Mouse (Mus musculus) left cerebral cortex, adult 2 months (tissue): ENCODE measurements around the gene Sigmar1. TPM values are rescaled to one million over a fixed set of nuclear protein-coding genes. Genes with fewer than 3 reads are reported as not detected.
"Not testable (repeated sequence)": the region's sequence is repeated elsewhere in the genome, so short reads cannot be mapped to it uniquely, and the experiment has no call there.

Source experiments
- DNase-seq, 2 experiments: peaks; one replicate each; pipeline ENCODE4 v3.0.0; 2021 to 2022; ENCODE audit warnings: low spot score in 2 of 2, mixed read lengths in 1 of 2; ENCODE audit errors: extremely low spot score in 1 of 2
- H3K27ac ChIP-seq: fragments of 200-600 bp; 2 replicates; pipeline ENCODE4 v1.8.1; 2022
- H3K4me3 ChIP-seq: fragments of 200-600 bp; 2 replicates; pipeline ENCODE4 v1.8.1; 2022
- CTCF ChIP-seq: fragments of 200-600 bp; IDR thresholded peaks from 2 replicates; pipeline ENCODE4 v1.8.1; 2022; ENCODE audit warnings: antibody characterized with exemption, mild to moderate bottlenecking, moderate library complexity
- intact Hi-C: fragments of 180-260 bp; cut with DNase I; formaldehyde crosslinking; loops from one replicate; pipeline ENCODE4 v1.15.1; 2025
- long read RNA-seq, 2 experiments: library from polyadenylated mRNA; stranded (forward); transcript quantifications; one replicate each; pipeline ENCODE4 v2.0.0; 2021; ENCODE audit warnings: borderline mapping rate in 2 of 2
- total RNA-seq, 2 experiments: library from RNA; stranded (reverse); gene quantifications; 2 replicates each; pipeline ENCODE4 v1.2.3; 2021

Sigmar1 gene
- total RNA-seq = 10 to 100 TPM; 58.0 to 58.9 TPM
- long read RNA-seq, experiment 1, transcript Sigmar1-201 (4 exons, 1,640 nt) = major isoform, 46 of 59 reads
- long read RNA-seq, experiment 1, partial matches to known transcripts = 0 of 59 reads
- long read RNA-seq, experiment 1, other reads (novel, unspliced or antisense) = 6 of 59 reads
- long read RNA-seq, experiment 2, transcript Sigmar1-201 (4 exons, 1,640 nt) = major isoform, 18 of 36 reads
- long read RNA-seq, experiment 2, partial matches to known transcripts = 3 of 36 reads
- long read RNA-seq, experiment 2, other reads (novel, unspliced or antisense) = 9 of 36 reads

GRCm38 (mm10) chr4:41755338-41756305 lies at the start of gene Sigmar1:
Sigmar1 (minus strand) TSS chr4:41756157.
- DNase-seq = peak; percentile 78 to 82
- peak within 1 kb of the TSS; percentile 97 for H3K4me3 ChIP-seq
- TF ChIP-seq CTCF = peak; percentile 92
- intact Hi-C loops = loop anchor here (2.0 kb wide), 1 partner anchor 15 kb away; no protein-coding TSS in a partner anchor
- H3K27ac ChIP-seq = peak within 1 kb of the TSS; percentile 97

- H3K27ac ChIP-seq = peak overlapping the region; percentile 32; the same call in 1 of the 2 replicates
- DNase-seq, intact Hi-C loops, H3K4me3 ChIP-seq: not testable (repeated sequence)
Measured at GRCm38 (mm10) chr4:41783197-41783596, 27.2 kb upstream of the Sigmar1 start.

GRCm38 (mm10) chr4:41782711-41783110 lies 26.8 kb upstream of the Sigmar1 start:
- DNase-seq = not testable (repeated sequence)

GRCm38 (mm10) chr4:41781748-41782485 lies 26.0 kb upstream of the Sigmar1 start:
- DNase-seq, H3K4me3 ChIP-seq, intact Hi-C loops: not testable (repeated sequence)
- peak overlapping the region; percentile 54 for H3K27ac ChIP-seq

More at GRCm38 (mm10) chr4:41782711-41783110, 26.8 kb upstream of the Sigmar1 start:
- H3K4me3 ChIP-seq, intact Hi-C loops: not testable (repeated sequence)
- H3K27ac ChIP-seq = peak overlapping the region; percentile 24; the same call in 1 of the 2 replicates

- DNase-seq, H3K4me3 ChIP-seq, intact Hi-C loops: not testable (repeated sequence)
- H3K27ac ChIP-seq = peak overlapping the region; percentile 11; the same call in 1 of the 2 replicates
Measured at GRCm38 (mm10) chr4:41781271-41781670, 25.3 kb upstream of the Sigmar1 start.

GRCm38 (mm10) chr4:41775840-41776239 lies 19.9 kb upstream of the Sigmar1 start:
- H3K4me3 ChIP-seq, DNase-seq, H3K27ac ChIP-seq, intact Hi-C loops: not testable (repeated sequence)

GRCm38 (mm10) chr4:41774506-41774905 lies 18.5 kb upstream of the Sigmar1 start:
- DNase-seq, intact Hi-C loops: not testable (repeated sequence)
- Histone ChIP-seq H3K27ac (peak overlapping the region; percentile 55), H3K4me3 (peak overlapping the region; percentile 52)

- intact Hi-C loops = not testable (repeated sequence)
- DNase-seq = peak; percentile 76 to 81
- H3K4me3 ChIP-seq = peak within 1 kb of the TSS; percentile 52
- peak within 1 kb of the TSS; percentile 89 for H3K27ac ChIP-seq
Measured at GRCm38 (mm10) chr4:41774002-41774401, 18.0 kb upstream of the Sigmar1 start, which contains the start of gene Ccl27a. Ccl27a (minus strand) TSS chr4:41774247.

GRCm38 (mm10) chr4:41773502-41773901 lies 17.5 kb upstream of the Sigmar1 start:
- DNase-seq = peak; percentile 51 to 53
- Histone ChIP-seq H3K4me3 (peak overlapping the region; percentile 52), H3K27ac (peak overlapping the region; percentile 89)
- intact Hi-C loops = not testable (repeated sequence)

GRCm38 (mm10) chr4:41772946-41773345 lies 17.0 kb upstream of the Sigmar1 start:
- H3K4me3 ChIP-seq = peak overlapping the region; percentile 45
- H3K27ac ChIP-seq = peak overlapping the region; percentile 29
- intact Hi-C loops, DNase-seq: not testable (repeated sequence)

GRCm38 (mm10) chr4:41767301-41767700 lies 11.3 kb upstream of the Sigmar1 start:
- DNase-seq, intact Hi-C loops, H3K4me3 ChIP-seq: not testable (repeated sequence)
- H3K27ac ChIP-seq = peak overlapping the region; percentile 36; the same call in 1 of the 2 replicates

- peak overlapping the region; percentile 90 for H3K27ac ChIP-seq
- H3K4me3 ChIP-seq, DNase-seq, intact Hi-C loops: not testable (repeated sequence)
Measured at GRCm38 (mm10) chr4:41763176-41763575, 7.2 kb upstream of the Sigmar1 start.

- DNase-seq = peak in 1 of 2 experiments; percentile 51
- H3K27ac ChIP-seq = peak overlapping the region; percentile 90
- H3K4me3 ChIP-seq, intact Hi-C loops: not testable (repeated sequence)
Measured at GRCm38 (mm10) chr4:41762688-41763114, 6.7 kb upstream of the Sigmar1 start.
